Mouse (Mus musculus): ENCODE data around the gene Ddx47.

Gene Ddx47

DNA sequence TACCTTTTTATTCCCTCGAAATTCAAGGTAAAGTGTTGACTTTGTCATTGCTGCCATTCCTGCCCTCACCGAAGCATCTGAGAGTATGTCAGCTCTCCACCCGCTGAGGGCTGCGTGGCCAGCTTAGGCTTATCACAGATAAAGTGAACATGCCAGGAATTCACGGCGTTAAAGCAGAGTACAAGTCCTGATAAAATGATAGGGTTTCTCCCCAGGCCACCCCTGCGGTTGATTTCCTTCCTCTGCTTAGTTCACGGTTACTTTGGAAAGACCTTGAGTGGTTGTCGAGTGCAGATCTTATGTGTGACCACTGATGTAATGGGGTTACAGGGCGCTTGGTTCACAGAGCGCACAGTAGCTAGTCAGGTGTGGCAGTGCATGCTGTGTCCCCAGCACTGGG is 5.8 kb downstream of the Ddx47 start:
- no peak for DNase-seq

DNA sequence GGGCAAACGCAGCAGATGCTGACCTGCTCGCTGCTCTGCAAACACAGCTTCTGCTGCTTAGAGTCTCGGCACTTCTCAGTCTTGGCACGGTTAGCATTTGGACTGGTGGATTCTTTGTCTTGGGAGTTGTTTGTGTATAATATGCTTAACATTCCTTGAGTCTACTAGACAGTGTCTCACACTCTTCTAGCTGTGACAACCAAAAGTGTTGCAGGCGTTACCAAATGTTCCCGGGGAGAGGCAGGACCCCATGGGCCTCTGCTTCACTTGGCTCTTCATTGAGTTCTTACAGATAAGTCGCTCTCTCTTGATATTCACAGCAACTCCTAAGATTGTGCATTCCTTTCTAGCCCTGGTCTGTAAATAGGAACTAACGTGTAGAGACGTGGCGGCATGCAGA is 8.2 kb downstream of the Ddx47 start:
- no peak for DNase-seq

DNA sequence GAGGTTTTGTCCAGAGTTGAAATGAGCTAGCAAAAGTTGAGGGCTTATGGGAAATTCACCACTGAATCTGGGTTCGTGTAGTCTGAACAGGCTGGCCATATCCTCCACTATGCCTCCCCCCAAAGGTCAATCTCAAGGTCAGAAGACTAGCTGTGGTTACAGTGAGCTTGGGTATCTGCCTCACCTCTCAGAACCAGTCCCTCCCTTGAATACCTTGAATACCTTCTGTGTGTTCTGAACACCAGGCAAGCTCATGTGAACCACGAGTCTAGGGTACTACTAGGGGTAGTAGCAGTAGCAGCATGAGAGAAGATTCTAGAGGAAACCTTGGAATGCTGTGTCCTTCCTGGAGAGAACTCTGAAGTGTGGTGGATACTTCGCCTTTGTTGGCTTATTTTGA is 10.2 kb downstream of the Ddx47 start:
- no peak for DNase-seq

DNA sequence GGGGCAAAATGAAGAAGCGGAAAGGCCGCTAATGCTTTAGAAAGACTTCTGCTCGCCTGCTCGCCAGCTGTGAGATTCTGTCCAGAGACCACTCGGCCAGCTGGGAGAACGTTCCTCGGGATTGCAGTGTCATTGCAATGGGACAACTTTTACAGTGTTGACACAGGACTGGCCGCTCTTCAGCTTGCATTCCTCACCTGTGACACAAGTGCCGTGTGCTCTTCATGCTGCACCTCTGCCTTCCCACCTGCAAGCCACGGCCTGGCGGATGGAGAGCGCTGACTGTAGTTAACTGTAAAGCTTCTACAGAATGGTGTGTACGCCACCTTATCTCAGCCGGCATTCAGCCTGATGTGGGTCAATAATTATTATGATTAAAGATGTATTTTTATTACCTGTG is 12.0 kb downstream of the Ddx47 start:
- DNase-seq = no peak

DNA sequence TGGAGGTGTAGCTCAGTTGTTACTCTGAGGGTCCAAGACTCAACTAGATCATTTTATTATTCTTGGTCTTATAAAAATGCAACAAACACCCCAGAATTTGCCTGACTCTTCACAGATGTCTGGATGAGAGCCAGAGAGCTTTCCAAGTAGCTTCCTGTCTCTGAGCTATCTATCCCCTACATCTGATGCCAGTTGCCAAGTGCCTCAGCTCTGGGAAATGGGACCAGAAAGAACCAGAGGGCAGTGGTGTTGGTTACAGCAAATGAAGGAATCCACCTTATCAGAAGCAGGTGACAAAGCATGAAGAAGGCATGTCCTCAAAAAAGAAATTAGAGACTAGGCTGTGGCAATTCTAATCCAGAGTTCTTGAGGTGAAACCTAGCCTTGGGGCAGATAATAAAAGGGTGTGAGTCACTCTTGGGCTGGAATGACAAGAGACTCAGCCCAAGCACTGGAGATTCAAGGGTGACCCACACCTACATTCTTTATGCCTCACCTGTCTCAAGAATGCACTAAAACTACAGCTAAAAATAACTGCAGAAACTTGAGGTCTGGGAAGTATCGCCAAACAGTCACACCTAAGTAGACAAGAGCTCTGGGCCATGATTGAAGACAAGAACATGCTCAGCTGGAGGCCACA is 13.5 kb downstream of the Ddx47 start:
- no peak for DNase-seq

DNA sequence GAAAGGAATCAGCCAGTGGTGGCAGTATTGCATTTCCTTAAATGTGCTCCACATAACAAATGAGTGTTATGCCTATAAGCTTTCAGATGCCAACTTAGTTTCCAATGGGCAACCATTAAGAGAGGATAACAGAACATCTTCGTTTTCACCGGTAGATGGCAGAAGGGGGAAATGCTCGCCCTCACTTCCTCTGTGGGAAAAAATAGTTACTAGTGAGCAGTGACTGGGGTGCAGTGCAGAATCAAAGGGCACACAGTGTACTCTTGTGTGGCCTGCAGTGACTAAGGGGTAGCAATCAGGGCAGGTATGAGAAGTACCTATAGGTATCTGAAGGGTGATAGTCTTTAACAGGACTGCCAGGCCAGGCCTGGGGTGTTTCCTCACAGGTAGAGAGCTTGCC is 14.8 kb downstream of the Ddx47 start:
- DNase-seq = no peak

DNA sequence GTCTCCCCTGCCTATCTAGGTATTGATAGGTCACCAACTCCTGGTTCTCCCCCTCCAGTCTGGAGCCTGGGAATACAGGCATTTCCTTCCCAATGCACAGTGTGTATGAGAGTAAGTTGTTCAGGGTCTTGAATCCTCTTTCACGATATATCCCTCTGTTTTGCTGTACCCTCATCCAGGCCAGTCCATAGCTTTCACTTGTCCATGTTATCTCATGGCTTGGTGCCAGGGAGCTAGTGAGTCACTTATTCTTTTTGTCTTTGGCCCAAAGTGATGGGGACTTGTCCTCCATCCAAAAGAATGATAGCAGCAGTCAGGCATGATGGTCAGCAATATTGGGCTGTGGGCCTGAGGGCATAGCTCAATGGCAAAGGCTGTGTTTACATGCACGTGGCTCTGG is 15.3 kb downstream of the Ddx47 start:
- no peak for DNase-seq

DNA sequence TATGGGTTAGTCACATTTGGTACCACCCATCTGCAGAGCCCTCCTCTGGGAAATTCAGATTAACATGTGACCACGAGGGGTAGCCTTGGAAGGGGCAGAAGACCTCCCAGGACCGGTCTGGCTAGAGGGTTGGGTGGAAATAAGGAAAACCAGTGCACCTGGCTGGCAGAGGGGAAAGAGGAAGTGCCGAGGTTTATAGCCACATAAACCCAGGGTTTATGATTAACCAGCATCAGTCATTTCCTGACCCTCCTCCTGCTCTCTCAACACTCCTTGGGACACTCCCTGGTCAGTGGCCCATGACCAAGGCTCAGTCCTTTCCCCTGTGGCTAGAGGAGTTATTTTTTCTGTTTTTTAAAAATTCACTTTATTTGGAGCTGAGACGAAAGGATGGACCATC is 17.8 kb downstream of the Ddx47 start:
- no peak for DNase-seq

DNA sequence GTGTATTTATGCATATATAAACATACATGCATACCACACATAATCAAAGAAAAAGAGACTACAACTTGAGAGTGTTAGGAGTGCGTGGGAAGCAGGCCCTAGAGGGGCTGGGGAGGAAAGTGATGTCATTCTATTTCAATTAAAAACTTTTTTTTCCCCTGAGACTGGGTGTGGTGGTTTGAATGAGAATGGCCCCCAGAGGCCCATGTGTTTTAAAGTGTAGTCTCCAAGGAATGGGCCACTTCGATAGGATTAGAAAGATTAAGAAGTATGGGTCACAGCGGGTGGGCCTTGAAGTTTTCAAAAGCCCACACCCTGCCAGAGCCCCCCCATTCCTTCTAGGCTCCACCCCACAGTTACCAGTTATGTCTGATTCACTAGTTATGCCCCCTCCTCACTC is 27.3 kb downstream of the Ddx47 start:
- DNase-seq = no peak

DNA sequence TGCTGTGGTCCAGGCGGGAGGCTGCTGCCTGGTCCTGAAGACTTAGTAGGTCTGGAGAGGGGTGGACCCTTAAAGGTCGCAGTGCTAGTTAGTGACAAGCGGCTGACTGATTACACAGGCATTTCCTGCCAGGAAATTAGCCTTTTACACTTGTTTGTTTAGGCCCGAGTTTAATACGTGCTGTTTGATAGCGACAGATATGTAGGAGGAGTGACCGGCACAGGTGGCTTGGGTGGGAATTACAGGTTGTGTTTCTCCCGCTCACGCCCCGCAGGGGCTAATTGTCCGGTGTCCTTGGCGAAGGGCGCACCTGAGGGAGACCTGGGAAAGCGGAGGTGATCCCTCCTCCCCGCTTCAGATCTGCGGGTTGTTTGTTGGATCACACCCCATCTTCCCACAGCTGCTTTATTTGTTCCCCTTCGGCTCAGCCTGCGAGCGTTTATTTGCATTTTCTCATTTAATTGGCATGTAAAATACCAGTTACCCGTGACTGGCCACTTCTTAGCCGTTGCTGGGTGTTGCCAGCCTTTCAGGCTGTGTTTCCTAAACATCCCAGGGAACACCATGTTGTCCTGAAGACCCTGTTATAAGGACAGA is 29.0 kb downstream of the Ddx47 start:
- DNase-seq = peak in 1 of 2 experiments; percentile 17

DNA sequence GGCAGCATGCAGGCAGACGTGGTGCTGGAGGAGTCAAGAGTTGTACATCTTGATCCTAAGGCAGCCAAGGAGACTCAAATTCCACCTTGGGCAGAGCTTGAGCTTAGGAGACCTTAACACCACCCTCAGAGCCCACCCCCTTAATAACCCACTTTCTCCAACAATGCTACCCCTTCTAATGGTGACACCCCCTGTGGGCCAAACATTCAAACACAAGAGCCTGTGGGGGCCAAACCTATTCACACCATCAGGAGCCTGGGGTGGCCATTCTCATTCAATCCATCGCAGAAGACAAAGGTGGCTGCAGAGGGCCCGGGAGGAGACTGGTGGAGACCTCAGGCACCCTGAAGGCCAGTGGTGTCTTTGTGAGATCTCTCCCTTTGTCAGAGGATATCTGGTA is 30.5 kb downstream of the Ddx47 start:
- no peak for DNase-seq

DNA sequence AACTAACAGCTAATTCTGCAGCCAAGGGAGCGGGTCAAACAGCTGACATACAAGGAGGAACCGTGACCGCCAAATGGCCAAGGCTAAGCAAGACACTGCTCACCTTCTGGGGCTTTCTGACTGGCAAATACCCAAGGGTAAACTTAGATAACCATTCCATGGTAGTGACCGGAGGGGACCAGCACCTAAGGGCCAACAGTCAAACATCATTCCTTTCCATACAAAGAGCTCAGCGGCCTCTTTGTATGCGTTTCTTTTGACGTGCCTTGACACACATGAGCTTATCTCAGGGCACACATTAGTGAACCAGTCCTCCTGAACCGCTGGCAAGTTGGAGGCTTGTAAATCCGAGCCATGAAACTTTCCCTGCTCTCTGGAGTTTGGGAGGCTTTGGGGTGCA is 35.9 kb downstream of the Ddx47 start:
- no peak for DNase-seq

DNA sequence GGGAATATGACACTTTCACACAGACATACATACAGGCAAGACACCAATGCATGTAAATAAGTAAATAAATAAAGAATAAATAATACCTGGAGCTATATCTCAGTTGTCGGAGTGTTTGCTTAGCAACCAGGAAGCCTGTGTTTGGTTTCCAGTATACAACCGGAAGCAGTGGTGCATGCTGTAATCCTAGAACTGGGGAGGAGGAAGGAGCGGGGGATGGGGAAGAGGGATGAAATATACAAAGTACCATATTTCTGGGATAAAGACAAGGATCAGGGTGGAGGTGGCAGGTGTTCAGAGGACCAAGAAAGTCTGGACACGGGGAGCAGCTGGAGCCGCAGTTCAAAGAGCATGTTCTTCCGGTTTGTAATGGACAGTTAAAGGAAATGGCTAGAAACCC is 37.1 kb downstream of the Ddx47 start:
- DNase-seq = peak in 1 of 2 experiments; percentile 6

DNA sequence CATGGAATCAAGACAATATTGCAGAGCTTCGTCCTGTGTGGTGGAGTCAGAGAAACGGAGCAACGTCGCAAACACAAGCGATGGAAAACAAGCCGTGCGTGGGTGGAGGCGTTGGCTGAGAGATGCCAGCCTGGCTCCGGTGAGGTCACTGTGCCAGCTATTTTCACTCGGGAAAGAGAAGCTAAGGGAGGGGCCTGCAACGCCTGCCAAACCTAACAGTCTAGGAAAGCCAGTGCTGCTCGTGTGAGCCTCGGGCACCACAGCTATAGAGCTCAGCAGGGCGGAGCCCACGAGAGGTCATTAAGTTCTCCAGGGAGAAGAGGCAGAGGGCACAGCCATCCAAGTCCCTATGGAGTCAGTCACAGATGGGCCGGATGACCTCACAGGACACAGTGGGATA is 37.5 kb downstream of the Ddx47 start:
- peak; percentile 55 to 56 for DNase-seq

DNA sequence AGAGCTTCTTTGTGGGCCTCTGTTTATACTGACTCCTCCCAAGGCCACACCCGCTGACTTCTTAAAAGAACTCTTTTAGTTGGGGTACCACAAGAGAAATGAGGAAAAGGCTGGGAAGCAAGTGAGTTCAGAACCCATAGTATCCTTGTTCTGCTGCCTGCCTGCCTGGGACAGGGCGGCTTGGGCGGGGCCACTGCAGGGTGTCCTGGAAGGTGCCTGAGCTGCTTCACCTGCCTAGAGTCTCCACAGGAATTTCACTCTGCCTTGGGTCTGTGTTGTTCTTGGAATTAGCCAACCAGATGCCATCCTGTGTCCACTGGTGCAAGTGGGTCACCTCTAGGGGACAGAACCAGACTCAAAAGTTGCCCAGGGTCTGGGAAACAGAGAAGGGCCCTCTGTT is 42.4 kb downstream of the Ddx47 start:
- no peak for DNase-seq

DNA sequence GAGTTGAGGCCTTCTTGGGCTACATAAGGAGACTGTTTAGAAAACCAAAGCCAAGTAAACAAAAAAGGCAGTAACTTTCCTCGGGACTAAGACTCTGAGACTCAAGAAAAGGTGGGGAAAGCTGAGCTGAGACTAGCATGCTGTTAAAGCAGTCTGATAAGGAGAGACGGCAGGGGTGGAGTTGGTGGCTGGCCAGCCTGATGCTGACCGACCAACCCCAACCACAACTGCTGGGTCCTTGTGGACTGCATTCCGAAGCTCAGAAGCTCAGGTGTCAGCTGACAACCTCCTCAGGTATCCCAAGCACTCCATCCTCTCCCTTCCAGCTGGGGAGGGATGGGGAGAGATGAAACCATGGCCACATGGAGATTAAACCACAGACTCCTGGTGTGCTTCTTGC is 44.5 kb downstream of the Ddx47 start:
- no peak for DNase-seq

DNA sequence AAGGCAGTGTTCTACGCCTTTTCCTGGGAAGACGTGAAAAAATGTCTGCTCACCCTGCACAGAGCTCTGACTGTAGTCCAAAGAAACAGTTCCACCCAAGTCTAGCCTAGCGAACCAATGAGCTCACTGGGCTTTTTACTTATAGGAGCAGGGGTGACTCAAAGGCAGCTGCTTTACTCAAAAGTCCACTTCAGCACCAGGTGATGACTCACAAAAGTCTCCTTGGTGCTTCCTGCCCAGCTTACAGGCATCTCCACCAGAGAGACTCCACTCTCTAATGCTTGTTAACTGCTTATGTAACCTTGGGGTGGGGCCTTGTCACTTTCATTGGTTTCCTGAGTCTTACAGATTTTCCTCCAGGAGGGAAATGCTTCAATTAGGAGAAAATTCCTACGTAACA is 49.3 kb downstream of the Ddx47 start:
- no peak for DNase-seq

DNA sequence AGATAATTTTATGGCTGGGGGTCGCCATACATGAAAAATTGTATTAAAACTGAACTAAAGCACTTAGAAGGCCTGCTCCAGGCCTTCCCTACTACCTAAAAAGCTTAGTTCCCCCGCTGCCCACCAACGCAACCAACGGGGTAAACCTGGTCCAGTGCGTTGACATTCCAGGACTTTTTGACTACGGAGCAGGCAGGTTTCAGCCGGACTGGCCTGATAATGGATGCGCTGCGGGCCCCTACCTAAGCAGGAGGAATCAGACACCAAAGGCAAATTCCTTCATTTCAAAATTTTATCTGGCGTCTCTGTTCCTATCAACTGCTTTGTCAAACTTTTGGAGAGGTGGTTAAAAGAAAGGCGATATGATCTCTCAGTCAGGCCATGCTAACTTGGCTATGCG is 53.2 kb downstream of the Ddx47 start:
- DNase-seq = no peak

DNA sequence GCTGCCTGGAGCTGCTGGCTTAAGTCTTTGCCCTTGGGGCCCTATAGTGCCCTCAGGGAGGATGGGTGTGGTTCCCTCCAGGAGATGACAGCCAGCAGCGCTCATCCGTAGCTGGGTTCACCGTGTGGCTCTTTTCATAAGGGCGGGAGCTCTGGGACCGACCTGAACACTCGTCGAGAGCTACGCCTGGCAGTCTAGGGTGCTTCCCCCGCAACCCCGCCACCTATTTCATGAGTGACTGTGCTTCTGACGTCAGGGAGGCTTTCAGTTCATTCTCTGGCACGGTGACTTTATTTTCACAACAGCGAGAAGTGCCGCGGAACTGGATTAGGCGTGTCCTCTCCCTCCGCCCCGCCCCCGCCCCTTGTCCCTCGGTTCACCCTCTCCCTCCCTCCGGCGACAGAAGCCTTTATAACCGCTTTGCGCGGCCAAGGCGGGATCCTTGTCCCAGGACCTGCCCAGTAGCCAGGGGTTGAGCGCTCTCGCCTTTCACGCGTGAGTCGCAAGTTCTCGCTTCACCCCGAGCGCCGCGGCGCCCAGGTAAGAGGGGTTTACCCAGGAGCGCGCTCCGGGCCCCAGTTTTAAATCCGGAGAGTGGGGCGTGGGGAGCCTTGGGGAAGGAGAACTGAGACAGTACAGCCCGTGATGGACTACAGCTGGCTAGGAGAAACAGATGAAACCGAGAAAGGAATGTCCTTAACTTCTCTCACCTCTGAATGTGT is 54.0 kb downstream of the Ddx47 start, which contains the start of gene Gprc5a:
Gene Gprc5a (plus strand): TSS at position 416 of the 722 bp plus-strand sequence.
- DNase-seq = no peak

DNA sequence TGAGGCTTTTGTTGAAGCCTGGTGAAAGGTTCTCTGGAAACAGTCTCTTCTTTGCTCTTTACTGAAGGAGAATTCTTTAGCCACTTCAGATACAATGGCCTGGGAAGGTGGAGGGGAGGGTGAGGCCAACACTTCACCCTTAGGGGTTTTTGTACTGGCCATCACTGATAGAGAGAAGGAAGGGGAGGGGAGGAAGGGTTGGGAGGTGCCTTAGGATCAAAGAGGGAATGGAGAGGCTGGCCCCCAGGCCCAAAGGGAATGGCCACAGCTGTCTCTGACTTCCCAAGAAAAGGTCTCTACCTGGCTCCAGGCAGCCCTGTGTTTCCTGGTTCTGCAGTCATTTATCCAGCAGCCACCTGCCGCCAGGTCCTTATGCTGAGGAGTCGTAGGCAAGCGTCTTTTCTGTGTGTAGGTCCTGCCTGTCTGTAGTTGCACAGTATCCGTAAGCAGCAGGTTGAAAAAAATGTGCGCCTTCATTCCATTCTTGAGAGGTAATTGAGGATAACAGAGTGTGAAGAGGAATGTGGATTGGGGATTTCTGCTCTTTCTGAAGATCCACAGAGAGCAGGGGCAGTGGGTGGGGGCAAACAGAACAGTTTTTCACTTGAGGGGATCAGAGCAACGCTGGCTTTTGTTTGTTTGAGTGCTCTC is 55.5 kb downstream of the Ddx47 start:
- DNase-seq = no peak

DNA sequence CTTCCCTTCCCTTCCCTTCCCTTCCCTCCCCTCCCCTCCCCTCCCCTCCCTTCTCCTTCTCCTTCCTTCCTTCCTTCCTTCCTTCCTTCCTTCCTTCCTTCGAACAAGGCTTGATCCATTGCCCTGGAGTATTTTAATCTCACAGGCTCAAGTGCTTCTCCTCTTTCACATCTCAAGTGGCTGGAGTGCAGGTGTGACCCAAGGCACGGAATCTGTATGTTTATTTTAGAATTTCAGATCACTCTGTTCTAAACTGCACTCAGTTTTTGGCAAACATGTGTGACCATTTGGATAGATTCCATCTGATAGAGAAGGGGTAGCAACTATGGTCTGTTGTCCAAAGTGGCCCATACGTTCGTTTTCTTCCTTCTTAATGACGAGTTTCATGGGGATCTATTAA is 56.8 kb downstream of the Ddx47 start:
- no peak for DNase-seq

DNA sequence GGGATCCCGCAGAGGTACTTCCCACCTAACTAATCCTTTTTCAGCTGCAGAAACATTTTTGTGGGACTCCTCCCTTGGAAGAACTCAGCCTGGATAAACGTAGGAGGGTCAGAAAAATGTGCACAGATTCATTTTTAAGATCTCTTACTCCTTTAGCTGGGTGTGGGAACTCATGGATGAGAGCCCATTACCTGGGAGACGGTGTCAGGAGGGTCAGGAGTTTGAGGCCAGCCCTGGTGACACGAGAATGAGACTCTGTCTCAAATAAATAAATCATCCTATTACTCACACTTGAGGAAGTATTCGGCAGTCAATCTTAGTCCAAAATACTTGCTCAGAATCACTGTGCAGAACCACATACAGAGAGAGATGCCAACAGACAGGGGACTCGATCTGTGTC is 58.4 kb downstream of the Ddx47 start:
- no peak for DNase-seq

DNA sequence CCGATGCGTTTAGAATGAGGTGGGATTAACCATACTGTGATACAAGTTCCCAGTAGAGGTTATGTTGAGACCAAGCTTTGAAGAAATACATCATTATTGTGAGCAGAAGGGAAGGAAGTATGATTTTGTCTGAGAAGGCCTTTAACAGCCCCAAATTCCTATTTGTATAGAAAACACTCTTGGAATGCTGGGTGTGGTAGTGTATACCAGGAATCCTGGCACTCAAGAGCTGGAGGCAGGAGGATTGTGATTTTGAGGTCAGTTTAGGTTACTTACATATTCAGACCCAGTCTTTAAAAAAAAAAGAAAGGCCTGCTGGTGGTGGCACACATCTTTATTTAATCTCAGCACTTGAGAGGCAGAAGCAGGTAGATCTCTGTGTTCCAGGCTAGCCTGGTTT is 58.9 kb downstream of the Ddx47 start:
- DNase-seq = no peak

Measured in cerebellum, adult 18-20 months (tissue).